Mouse (Mus musculus) intestine, postnatal 0 days (tissue): ENCODE results near the gene Dnajb8. TPM values are rescaled to one million over a fixed set of nuclear protein-coding genes. Genes with fewer than 3 reads are reported as not detected.
A peak's percentile ranks its signal among the peaks of the same experiment; 100 is the strongest.

Source experiments
- ATAC-seq: fragments of 200-750 bp; cut with Nextera tagmentation; 2 replicates; pipeline ENCODE4 v1.8.0; 2017; ENCODE audit warnings: mild to moderate bottlenecking, moderate TSS enrichment, moderate library complexity
- H3K27ac ChIP-seq: fragments of 300-500 bp; sonication (generic); 2 replicates; pipeline ENCODE4 v1.5.1; 2014; ENCODE audit warnings: mild to moderate bottlenecking, low read depth, low read length, moderate library complexity
- H3K27me3 ChIP-seq: fragments of 300-500 bp; sonication (generic); replicated peaks from 2 replicates; pipeline ENCODE4 v1.6.1; 2014; ENCODE audit warnings: low read length, mixed read lengths; ENCODE audit not compliant: control insufficient read depth, insufficient read depth
- H3K36me3 ChIP-seq: fragments of 300-500 bp; sonication (generic); 2 replicates; pipeline ENCODE4 v1.6.1; 2014; ENCODE audit warnings: mild to moderate bottlenecking, moderate library complexity; ENCODE audit not compliant: control insufficient read depth, insufficient read depth
- H3K4me1 ChIP-seq: fragments of 300-500 bp; sonication (generic); replicated peaks from 2 replicates; pipeline ENCODE4 v1.6.1; 2014; ENCODE audit warnings: antibody characterized with exemption, low read length, mixed read lengths; ENCODE audit not compliant: control insufficient read depth, insufficient read depth
- H3K4me2 ChIP-seq: fragments of 300-500 bp; sonication (generic); replicated peaks from 2 replicates; pipeline ENCODE4 v1.6.1; 2014; ENCODE audit warnings: low read depth, mild to moderate bottlenecking, moderate library complexity
- H3K4me3 ChIP-seq: fragments of 300-500 bp; sonication (generic); 2 replicates; pipeline ENCODE4 v1.5.1; 2014; ENCODE audit warnings: low read depth, low read length
- H3K9ac ChIP-seq: fragments of 300-500 bp; sonication (generic); 2 replicates; pipeline ENCODE4 v1.6.1; 2014; ENCODE audit warnings: mild to moderate bottlenecking, low read depth, low read length
- H3K9me3 ChIP-seq: fragments of 300-500 bp; sonication (generic); 2 replicates; pipeline ENCODE4 v1.6.1; 2016; ENCODE audit warnings: mixed run types; ENCODE audit not compliant: control insufficient read depth
- CTCF ChIP-seq: sonication (generic); IDR thresholded peaks from 2 replicates; pipeline ENCODE4 v1.5.1; 2016; ENCODE audit warnings: low read depth, mild to moderate bottlenecking, control low read depth, antibody characterized with exemption, moderate library complexity
- WGBS: fragments of 180-500 bp; shearing (Covaris S2); extraction: QIAGEN DNeasy Blood & Tissue Kit; methylation state at CpG from one replicate; pipeline ENCODE4 v1.1.7; 2014; 5-methylcytosine and 5-hydroxymethylcytosine counted together
- polyA plus RNA-seq: library from polyadenylated mRNA; unstranded; fragments of >200 nt; fragmentation: Nextera tagmentation; extraction: Ambion mirVana; gene quantifications from 2 replicates; pipeline ENCODE4 v1.2.1, GENCODE M21; 2015

Dnajb8 gene
- polyA plus RNA-seq, 1 experiment from 2014 or later, result not detected

DNA sequence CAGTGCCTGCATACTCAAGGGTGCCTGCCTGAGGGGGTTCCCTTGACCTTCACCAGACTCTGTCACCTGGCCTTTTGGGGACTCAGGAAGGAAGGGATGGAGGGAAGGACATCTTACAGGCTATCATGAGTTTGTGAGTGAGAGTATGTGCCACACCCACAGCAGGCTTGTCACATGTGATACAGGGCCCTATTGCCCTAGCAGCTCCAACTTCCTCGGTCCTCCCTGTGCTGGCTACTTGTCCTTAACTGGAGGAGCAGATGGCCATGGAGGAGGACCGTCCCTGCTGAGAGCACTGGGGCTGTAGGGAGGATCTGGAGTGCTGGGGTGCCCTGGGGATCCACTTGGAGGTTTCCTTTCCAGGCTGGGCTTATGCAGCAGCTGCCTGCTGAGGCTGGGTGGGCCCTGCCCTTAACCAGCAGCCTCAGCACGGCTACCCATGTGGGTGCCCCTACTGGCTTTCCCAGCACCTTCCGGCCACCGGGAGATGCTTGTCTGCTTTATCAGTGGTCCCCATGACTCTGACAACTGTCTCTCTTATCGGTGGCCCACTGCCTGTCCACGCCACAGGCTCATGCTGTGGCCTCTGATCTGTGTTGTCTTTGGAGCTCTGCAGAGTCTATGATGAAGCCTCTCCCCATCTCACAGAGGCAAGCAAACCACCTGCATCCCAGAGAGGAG is 29.9 kb downstream of the Dnajb8 start:
- H3K4me2 ChIP-seq, result no peak overlapping the region
- peak overlapping the region; percentile 11 for H3K27ac ChIP-seq
- peak; percentile 68 for ATAC-seq
- 54% methylated on average over 7 of the region's 7 CpGs for WGBS
- no peaks in the 10 kb centered on the region for H3K4me1 ChIP-seq
- no peak for TF ChIP-seq CTCF
- H3K36me3 ChIP-seq, result peaks cover 3% of the 10 kb centered on the region; the same call in 1 of the 2 replicates
- H3K27me3 ChIP-seq, result no peaks in the 10 kb centered on the region
- H3K9ac ChIP-seq, result no peak overlapping the region
- H3K9me3 ChIP-seq, result no peaks in the 10 kb centered on the region
- no peak overlapping the region for H3K4me3 ChIP-seq

DNA sequence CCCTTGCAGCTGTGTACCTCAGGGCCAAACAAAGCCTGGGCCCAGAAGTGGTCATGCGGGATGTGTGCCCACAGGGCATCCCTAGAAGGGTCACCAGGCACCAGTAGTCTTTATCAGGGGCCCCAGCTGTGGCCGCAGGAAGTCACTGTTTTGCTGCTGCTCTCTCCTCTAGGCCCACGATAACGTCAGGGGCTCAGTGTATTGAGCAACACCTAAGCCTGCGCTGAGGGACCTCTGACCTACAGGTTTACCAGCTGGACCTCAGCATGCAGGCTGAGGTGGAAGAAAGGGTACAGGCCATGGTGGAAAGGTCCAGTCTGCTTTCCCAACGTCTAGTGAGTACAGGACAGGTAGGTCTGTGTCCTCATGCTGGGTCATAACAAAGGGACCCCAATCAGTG is 32.0 kb downstream of the Dnajb8 start:
- 61% methylated on average over 6 of the region's 6 CpGs for WGBS
- no peak for ATAC-seq
- no peak for TF ChIP-seq CTCF

DNA sequence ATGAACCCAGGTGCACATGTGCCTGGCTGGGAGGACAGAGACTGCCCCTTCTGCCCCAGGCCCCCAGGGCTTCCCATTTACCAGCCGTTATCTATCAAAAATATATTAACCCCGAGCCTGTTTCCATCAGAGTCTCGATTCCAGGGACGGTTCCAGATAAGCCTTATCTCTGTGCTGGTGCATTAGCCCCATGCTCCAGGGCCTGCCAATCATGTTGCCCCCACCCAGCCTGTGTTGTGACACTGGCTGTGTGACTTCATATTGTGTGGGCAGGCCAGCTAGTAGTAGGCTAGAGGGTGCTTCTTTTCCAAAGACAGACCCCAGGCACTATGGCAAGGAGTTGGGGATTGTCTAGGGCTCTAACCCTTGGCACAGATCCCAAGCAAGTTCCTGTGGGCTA is 33.4 kb downstream of the Dnajb8 start:
- H3K27me3 ChIP-seq, result no peaks in the 10 kb centered on the region
- ATAC-seq, result no peak
- peaks cover 15% of the 10 kb centered on the region for H3K36me3 ChIP-seq
- TF ChIP-seq CTCF, result no peak
- WGBS, result 22% methylated on average over 4 of the region's 4 CpGs
- no peak overlapping the region for H3K4me3 ChIP-seq
- H3K4me2 ChIP-seq, result no peak overlapping the region
- no peak overlapping the region for H3K9ac ChIP-seq
- H3K27ac ChIP-seq, result no peak overlapping the region
- H3K9me3 ChIP-seq, result no peaks in the 10 kb centered on the region
- H3K4me1 ChIP-seq, result no peaks in the 10 kb centered on the region

More for the DNA sequence above, 32.0 kb downstream of the Dnajb8 start:
- Histone ChIP-seq H3K4me2 (no peak overlapping the region), H3K27ac (no peak overlapping the region), H3K4me1 (no peaks in the 10 kb centered on the region), H3K9me3 (no peaks in the 10 kb centered on the region), H3K4me3 (no peak overlapping the region), H3K27me3 (no peaks in the 10 kb centered on the region), H3K36me3 (peaks cover 15% of the 10 kb centered on the region), H3K9ac (no peak overlapping the region)

DNA sequence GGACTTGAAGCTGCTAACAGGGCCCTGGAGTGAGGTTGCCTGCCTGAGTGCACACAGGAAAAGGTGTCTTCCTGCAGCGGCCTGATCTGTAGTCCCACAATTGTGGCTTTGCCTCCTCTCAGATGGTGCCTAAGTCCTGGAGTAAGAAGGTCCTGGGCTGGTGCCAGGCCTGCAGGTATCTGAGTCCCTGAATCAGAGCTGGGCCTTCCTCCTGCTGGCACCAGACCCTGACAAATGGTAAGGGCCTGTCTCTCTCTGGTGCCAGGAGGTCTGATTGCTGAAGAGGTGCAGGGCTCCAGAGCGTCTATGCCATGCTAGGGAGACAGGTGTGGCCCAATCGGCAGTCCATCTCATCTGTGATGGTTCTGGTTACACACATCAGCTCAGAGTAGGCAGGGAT is 37.6 kb downstream of the Dnajb8 start:
- no peak overlapping the region for H3K4me2 ChIP-seq
- 95% methylated on average over 3 of the region's 3 CpGs for WGBS
- no peak overlapping the region for H3K27ac ChIP-seq
- TF ChIP-seq CTCF, result no peak
- no peak overlapping the region for H3K4me3 ChIP-seq
- no peak overlapping the region for H3K9ac ChIP-seq
- H3K36me3 ChIP-seq, result peaks cover 15% of the 10 kb centered on the region
- no peaks in the 10 kb centered on the region for H3K27me3 ChIP-seq
- no peak for ATAC-seq
- H3K4me1 ChIP-seq, result no peaks in the 10 kb centered on the region
- no peaks in the 10 kb centered on the region for H3K9me3 ChIP-seq

DNA sequence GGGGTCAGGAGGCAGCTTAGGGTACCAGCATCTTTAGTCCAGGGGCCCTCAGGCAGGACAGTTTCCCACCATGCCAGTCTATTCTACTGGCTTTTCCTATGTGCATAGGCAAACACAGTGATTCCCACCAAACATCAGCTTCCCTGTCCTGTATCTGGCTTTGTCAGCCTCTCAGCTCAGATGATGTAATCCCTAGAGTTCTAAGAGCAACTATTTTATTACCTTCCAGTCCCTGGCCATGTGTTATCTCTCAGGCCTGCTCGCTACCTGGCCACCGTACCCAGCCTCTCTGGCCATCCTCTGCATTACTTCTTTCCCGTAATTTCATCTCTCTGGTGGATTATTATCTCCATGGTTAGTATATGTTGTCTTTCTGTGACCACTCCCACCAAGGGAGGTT is 38.6 kb downstream of the Dnajb8 start:
- no peak for TF ChIP-seq CTCF
- H3K27ac ChIP-seq, result no peak overlapping the region
- peak; percentile 76 for ATAC-seq
- no peak overlapping the region for H3K9ac ChIP-seq
- H3K9me3 ChIP-seq, result no peaks in the 10 kb centered on the region
- peaks cover 15% of the 10 kb centered on the region for H3K36me3 ChIP-seq
- no peaks in the 10 kb centered on the region for H3K4me1 ChIP-seq
- no peak overlapping the region for H3K4me3 ChIP-seq
- no peak overlapping the region for H3K4me2 ChIP-seq
- H3K27me3 ChIP-seq, result no peaks in the 10 kb centered on the region
- WGBS, result 56% methylated on average over 3 of the region's 3 CpGs

DNA sequence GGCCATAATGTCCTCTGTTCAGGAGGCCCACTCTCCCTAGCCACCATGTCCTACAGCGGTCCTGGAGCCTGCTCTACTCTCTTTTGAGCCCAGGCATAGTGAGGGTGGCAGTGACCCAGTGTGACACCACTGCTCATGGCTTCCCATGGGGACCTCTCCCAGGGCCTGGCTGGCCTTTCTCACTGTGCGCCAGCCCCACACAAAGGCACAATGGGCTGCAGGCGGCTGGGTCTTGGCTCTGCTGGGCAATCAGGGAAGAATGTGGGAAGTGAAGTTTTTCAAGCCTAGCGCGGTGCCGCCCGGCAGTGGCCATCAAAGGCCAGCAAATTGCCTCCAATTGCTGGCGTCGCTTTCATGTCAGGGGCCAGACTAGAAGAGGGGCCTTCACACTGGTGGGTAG is 40.1 kb downstream of the Dnajb8 start:
- H3K9ac ChIP-seq, result no peak overlapping the region
- peaks cover 9% of the 10 kb centered on the region for H3K36me3 ChIP-seq
- WGBS, result 82% methylated on average over 9 of the region's 9 CpGs
- H3K27ac ChIP-seq, result no peak overlapping the region
- H3K9me3 ChIP-seq, result no peaks in the 10 kb centered on the region
- no peaks in the 10 kb centered on the region for H3K4me1 ChIP-seq
- ATAC-seq, result no peak
- TF ChIP-seq CTCF, result no peak
- no peaks in the 10 kb centered on the region for H3K27me3 ChIP-seq
- no peak overlapping the region for H3K4me3 ChIP-seq
- no peak overlapping the region for H3K4me2 ChIP-seq

DNA sequence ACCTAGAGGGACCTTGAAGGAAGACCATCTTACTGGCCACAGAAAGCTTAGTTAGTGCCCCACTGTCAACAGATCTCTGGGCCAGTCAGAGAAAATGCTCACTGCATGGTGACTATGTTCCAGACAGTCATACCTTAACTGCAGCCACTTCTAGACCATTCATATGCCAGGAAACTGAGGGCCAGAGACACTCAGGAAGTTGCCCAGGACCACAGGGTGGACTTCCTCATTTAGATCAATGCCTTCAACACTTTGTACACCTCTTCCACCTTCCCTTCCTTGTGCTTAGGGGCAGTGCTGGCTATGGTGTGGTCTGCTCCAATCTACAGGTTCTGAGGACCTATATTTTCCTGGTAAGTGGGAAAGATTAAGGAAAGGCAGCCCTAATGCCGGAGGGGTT is 43.3 kb downstream of the Dnajb8 start:
- ATAC-seq, result no peak
- H3K9me3 ChIP-seq, result no peaks in the 10 kb centered on the region
- no peaks in the 10 kb centered on the region for H3K4me1 ChIP-seq
- H3K27me3 ChIP-seq, result no peaks in the 10 kb centered on the region
- no peaks in the 10 kb centered on the region; the same call in 1 of the 2 replicates for H3K36me3 ChIP-seq
- WGBS, result 89% methylated on average over 1 of the region's 1 CpGs
- H3K27ac ChIP-seq, result no peak overlapping the region
- H3K4me3 ChIP-seq, result no peak overlapping the region
- H3K4me2 ChIP-seq, result no peak overlapping the region
- no peak overlapping the region for H3K9ac ChIP-seq
- TF ChIP-seq CTCF, result no peak
